Mouse (Mus musculus): ENCODE data around the gene Rnf187. TPM values are rescaled to one million over a fixed set of nuclear protein-coding genes. Genes with fewer than 3 reads are reported as not detected.
A peak's percentile ranks its signal among the peaks of the same experiment; 100 is the strongest.

Gene Rnf187
- polyA plus RNA-seq, 1 experiment: 245 TPM

DNA sequence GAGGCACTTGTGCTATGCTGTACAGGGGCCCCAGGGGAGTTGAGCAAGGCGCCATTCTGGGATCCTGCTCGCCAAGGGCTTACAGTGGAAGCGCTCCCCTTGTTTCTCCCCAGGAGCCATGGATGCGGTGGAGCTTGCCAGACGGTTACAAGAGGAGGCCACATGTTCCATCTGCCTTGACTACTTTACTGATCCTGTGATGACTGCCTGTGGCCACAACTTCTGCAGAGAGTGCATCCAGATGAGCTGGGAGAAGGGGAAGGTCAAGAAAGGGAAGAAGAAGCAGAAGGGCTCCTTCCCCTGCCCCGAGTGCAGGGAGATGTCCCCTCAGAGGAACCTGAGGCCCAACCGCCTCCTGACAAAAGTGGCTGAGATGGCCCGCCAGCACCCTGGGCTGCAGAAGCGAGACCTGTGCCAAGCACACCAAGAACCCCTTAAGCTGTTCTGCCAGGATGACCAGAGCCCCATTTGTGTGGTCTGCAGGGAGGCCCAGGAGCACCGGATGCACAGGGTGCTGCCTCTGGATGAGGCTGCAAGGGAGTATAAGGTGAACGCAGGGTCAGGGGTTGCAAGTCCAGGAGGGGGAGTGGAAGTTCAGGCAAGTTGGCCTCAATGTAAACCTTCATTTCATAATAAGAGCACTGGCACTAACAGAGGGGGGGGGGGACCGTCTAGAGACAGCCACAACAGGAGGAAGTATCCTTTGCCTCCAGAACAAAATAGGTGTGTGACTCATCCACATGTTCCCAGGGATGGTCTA, 26.5 kb upstream of the Rnf187 start:
- Histone ChIP-seq H3K79me2 (ENCODE audit: control insufficient read depth, insufficient read depth) (no peaks in the 10 kb centered on the region), H3K4me3 (ENCODE audit: insufficient read depth, poor library complexity, severe bottlenecking) (no peak overlapping the region)
- no peak for TF ChIP-seq MAX (IDR thresholded peaks at IDR 0.05)
- TF ChIP-seq MYOD1 (IDR thresholded peaks at IDR 0.05; ENCODE audit: control insufficient read depth, insufficient read length, low read depth): no peak
- TF ChIP-seq CEBPB (IDR thresholded peaks at IDR 0.05; ENCODE audit: low read depth): no peak
- TF ChIP-seq CTCF (IDR thresholded peaks at IDR 0.05; ENCODE audit: control insufficient read depth, insufficient read depth, insufficient read length): no peak
- TF ChIP-seq FOSL1 (IDR thresholded peaks at IDR 0.05; ENCODE audit: insufficient read depth, low read length, poor library complexity, severe bottlenecking): no peak
- TF ChIP-seq USF1 (IDR thresholded peaks at IDR 0.05; ENCODE audit: low read depth): no peak
- TF ChIP-seq MYOG (IDR thresholded peaks at IDR 0.05; ENCODE audit: control insufficient read depth, extremely low read depth, insufficient read length): no peak

DNA sequence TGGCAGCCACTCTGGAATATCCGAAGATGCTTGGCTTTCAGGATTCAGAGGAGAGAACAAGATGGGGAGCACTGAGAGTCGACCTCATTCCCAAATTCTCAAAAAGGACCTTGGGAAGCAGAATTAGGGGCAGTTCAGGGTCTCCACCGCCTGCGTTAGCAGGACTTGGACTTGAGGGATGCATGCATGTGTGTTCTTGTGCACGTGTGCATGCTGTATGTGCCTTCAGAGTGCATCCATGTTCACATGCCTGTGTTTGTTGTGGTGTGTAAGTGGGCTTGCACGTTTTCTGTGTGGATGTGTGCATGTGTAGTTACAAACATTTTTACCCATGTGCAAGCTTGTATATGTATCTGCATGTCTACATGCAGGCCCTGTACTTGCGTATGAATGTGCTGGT, 25.5 kb upstream of the Rnf187 start:
- no peak overlapping the region for H3ac ChIP-seq (ENCODE audit: control insufficient read depth, insufficient read length, low read depth)
- no peaks in the 10 kb centered on the region for H3K79me2 ChIP-seq (ENCODE audit: control insufficient read depth, insufficient read depth)
- no peaks in the 10 kb centered on the region for H3K79me3 ChIP-seq (ENCODE audit: low read depth)
- peaks cover 7% of the 10 kb centered on the region for H3K36me3 ChIP-seq (ENCODE audit: control insufficient read depth, insufficient read depth)
- H3K4me3 ChIP-seq (ENCODE audit: insufficient read depth, poor library complexity, severe bottlenecking): no peak overlapping the region
- H3K27me3 ChIP-seq (ENCODE audit: control insufficient read depth, insufficient read depth, insufficient read length): no peaks in the 10 kb centered on the region
- TF ChIP-seq CEBPB (IDR thresholded peaks at IDR 0.05; ENCODE audit: low read depth) (no peak), MYOD1 (IDR thresholded peaks at IDR 0.05; ENCODE audit: control insufficient read depth, insufficient read length, low read depth) (no peak), FOSL1 (IDR thresholded peaks at IDR 0.05; ENCODE audit: insufficient read depth, low read length, poor library complexity, severe bottlenecking) (no peak)

More for the DNA sequence above, 26.5 kb upstream of the Rnf187 start:
- Histone ChIP-seq H3K36me3 (ENCODE audit: control insufficient read depth, insufficient read depth) (peaks cover 7% of the 10 kb centered on the region), H3K79me3 (ENCODE audit: low read depth) (no peaks in the 10 kb centered on the region), H3K27me3 (ENCODE audit: control insufficient read depth, insufficient read depth, insufficient read length) (no peaks in the 10 kb centered on the region), H3ac (ENCODE audit: control insufficient read depth, insufficient read length, low read depth) (no peak overlapping the region)

DNA sequence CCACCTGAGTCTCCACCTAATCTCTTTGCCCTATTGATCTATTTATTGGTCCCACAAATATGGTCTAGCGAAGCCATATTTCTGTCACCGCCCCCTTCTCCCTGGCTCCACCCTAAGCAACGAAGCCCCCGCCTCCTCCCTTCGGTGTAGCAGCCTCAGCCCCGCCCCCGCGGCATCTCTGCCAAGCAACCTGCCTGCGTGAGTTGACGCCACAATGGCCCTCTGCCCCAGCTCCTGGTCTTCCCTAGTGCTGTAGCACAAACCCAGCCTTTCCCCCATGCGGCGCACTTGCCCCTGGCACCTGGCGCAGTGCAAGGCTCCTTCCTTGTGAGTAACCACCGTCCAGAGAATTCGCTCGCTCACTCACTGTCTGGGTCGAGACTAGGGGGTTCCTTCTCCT, 24.8 kb upstream of the Rnf187 start:
- TF ChIP-seq MYOG (IDR thresholded peaks at IDR 0.05; ENCODE audit: control insufficient read depth, extremely low read depth, insufficient read length) (no peak), MYOD1 (IDR thresholded peaks at IDR 0.05; ENCODE audit: control insufficient read depth, insufficient read length, low read depth) (no peak), MAX (IDR thresholded peaks at IDR 0.05) (no peak), CEBPB (IDR thresholded peaks at IDR 0.05; ENCODE audit: low read depth) (no peak), CTCF (IDR thresholded peaks at IDR 0.05; ENCODE audit: control insufficient read depth, insufficient read depth, insufficient read length) (no peak)
- no peak overlapping the region for H3K4me3 ChIP-seq (ENCODE audit: insufficient read depth, poor library complexity, severe bottlenecking)
- peaks cover 7% of the 10 kb centered on the region for H3K36me3 ChIP-seq (ENCODE audit: control insufficient read depth, insufficient read depth)
- no peaks in the 10 kb centered on the region for H3K27me3 ChIP-seq (ENCODE audit: control insufficient read depth, insufficient read depth, insufficient read length)
- H3ac ChIP-seq (ENCODE audit: control insufficient read depth, insufficient read length, low read depth): no peak overlapping the region
- no peaks in the 10 kb centered on the region for H3K79me2 ChIP-seq (ENCODE audit: control insufficient read depth, insufficient read depth)
- H3K79me3 ChIP-seq (ENCODE audit: low read depth): no peaks in the 10 kb centered on the region

DNA sequence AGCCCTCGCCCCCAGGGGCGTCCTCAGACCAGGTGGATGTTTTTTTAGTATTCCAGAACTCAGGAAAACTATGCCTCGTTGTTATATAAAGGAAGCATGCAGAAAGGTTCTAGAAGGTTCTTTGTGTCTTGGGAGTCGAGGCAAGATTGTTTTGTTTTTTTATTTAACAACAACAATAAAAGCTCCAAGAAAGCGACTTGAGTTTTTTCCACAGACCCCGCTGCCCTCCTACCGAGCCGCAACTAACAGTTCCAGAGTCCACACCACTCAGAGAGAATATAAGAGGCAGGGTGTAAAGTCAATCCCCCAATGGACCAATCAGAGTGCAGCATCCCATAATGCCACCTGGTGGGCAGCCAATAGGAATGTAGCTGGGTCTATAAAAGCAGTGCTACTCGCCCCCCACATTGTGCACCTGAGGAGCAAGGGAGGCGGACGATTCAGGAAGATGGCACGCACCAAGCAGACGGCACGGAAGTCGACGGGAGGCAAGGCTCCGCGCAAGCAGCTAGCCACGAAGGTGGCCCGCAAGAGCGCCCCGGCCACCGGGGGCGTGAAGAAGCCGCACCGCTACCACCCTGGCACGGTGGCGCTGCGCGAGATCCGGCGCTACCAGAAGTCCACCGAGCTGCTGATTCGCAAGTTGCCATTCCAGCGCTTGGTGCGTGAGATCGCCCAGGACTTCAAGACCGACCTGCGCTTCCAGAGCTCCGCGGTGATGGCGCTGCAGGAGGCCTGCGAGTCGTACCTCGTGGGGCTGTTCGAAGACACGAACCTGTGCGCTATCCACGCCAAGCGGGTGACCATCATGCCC, 22.9 kb upstream of the Rnf187 start:
- no peak overlapping the region for H3ac ChIP-seq (ENCODE audit: control insufficient read depth, insufficient read length, low read depth)
- peaks cover 15% of the 10 kb centered on the region for H3K36me3 ChIP-seq (ENCODE audit: control insufficient read depth, insufficient read depth)
- H3K79me2 ChIP-seq (ENCODE audit: control insufficient read depth, insufficient read depth): peaks cover 13% of the 10 kb centered on the region
- TF ChIP-seq MYOD1 (IDR thresholded peaks at IDR 0.05; ENCODE audit: control insufficient read depth, insufficient read length, low read depth) (no peak), CEBPB (IDR thresholded peaks at IDR 0.05; ENCODE audit: low read depth) (no peak), CTCF (IDR thresholded peaks at IDR 0.05; ENCODE audit: control insufficient read depth, insufficient read depth, insufficient read length) (no peak), MYOG (IDR thresholded peaks at IDR 0.05; ENCODE audit: control insufficient read depth, extremely low read depth, insufficient read length) (no peak), FOSL1 (IDR thresholded peaks at IDR 0.05; ENCODE audit: insufficient read depth, low read length, poor library complexity, severe bottlenecking) (no peak), USF1 (IDR thresholded peaks at IDR 0.05; ENCODE audit: low read depth) (no peak), MAX (IDR thresholded peaks at IDR 0.05) (no peak)
- peaks cover 3% of the 10 kb centered on the region for H3K79me3 ChIP-seq (ENCODE audit: low read depth)
- no peak overlapping the region for H3K4me3 ChIP-seq (ENCODE audit: insufficient read depth, poor library complexity, severe bottlenecking)
- H3K27me3 ChIP-seq (ENCODE audit: control insufficient read depth, insufficient read depth, insufficient read length): no peaks in the 10 kb centered on the region

DNA sequence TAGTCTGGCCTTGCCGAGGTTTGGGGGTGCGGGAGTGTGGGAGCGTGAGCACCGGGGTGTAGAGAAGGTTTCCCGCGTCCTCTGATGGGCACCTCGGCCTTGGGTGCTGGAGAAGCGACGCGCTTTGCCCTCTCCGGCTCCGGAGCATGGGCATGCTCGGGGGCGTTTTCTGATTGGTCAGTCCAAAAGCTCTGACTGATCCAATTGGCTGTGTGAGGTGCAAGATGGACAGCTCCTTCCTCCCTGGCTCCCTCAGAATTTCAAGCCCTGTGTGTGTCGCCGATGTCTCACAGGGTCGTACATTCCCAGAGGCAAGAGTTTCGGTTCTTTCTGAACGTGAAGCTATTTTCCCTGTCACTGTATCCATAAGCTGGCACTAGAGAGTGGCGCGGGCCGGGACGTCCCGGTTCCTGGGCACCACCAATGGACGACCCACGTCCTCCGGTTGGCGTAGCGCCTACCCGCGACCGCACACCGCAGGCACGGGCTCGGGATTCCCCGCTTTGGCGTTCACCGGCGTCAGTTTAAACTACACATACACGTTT, 21.3 kb upstream of the Rnf187 start:
- no peaks in the 10 kb centered on the region for H3K27me3 ChIP-seq (ENCODE audit: control insufficient read depth, insufficient read depth, insufficient read length)

More for the DNA sequence above, 21.3 kb upstream of the Rnf187 start:
- peaks cover 17% of the 10 kb centered on the region for H3K79me3 ChIP-seq (ENCODE audit: low read depth)
- peaks cover 28% of the 10 kb centered on the region for H3K79me2 ChIP-seq (ENCODE audit: control insufficient read depth, insufficient read depth)
- peak overlapping the region; percentile 63 for H3ac ChIP-seq (ENCODE audit: control insufficient read depth, insufficient read length, low read depth)
- H3K36me3 ChIP-seq (ENCODE audit: control insufficient read depth, insufficient read depth): peaks cover 24% of the 10 kb centered on the region
- TF ChIP-seq MAX (IDR thresholded peaks at IDR 0.05) (peak; percentile 59), USF1 (IDR thresholded peaks at IDR 0.05; ENCODE audit: low read depth) (no peak)
- H3K4me3 ChIP-seq (ENCODE audit: insufficient read depth, poor library complexity, severe bottlenecking): peak overlapping the region; percentile 23

Data from C2C12 (cell line).